Mouse (Mus musculus) lung, adult 2 months (tissue): ENCODE results near the gene Syt6. TPM values are rescaled to one million over a fixed set of nuclear protein-coding genes. Genes with fewer than 3 reads are reported as not detected.

Experiments used
- DNase-seq: peaks from one replicate; pipeline ENCODE4 v3.0.0; 2022
- H3K4me1 ChIP-seq: fragments of 200-500 bp; 2 replicates; pipeline ENCODE4 v1.6.1; 2011; ENCODE audit warnings: low read length; ENCODE audit not compliant: control insufficient read depth, insufficient read depth
- H3K4me3 ChIP-seq: fragments of 200-500 bp; replicated peaks from 2 replicates; pipeline ENCODE3; 2011; ENCODE audit warnings: low read depth, mild to moderate bottlenecking, control low read depth, low read length; ENCODE audit errors: extremely low read depth
- CTCF ChIP-seq: fragments of 200-500 bp; IDR thresholded peaks from 2 replicates; pipeline ENCODE4 v1.5.1; 2011; ENCODE audit warnings: mild to moderate bottlenecking, low read length, control low read depth; ENCODE audit not compliant: insufficient read depth
- POLR2A ChIP-seq: fragments of 200-500 bp; IDR thresholded peaks from 2 replicates; pipeline ENCODE4 v1.6.1; 2011; ENCODE audit warnings: low read depth, mild to moderate bottlenecking, control low read depth, low read length, borderline replicate concordance; ENCODE audit errors: extremely low read depth
- WGBS: fragments of 180-500 bp; shearing (Covaris S2); methylation state at CpG from one replicate; pipeline ENCODE4 v1.1.7; 2018; 5-methylcytosine and 5-hydroxymethylcytosine counted together
- polyA plus RNA-seq: library from polyadenylated mRNA; depleted of rRNA; stranded (reverse); fragments of >200 nt; gene quantifications from 2 replicates; pipeline ENCODE4 v1.2.3, GENCODE M21; 2012

Gene Syt6
- polyA plus RNA-seq, 1 experiment: 0.63 TPM

GRCm38 (mm10) chr3:103572526-103572925 lies 2.5 kb upstream of the Syt6 start:
- Histone ChIP-seq H3K4me1 (peaks cover 7% of the 10 kb centered on the region), H3K4me3 (no peak overlapping the region)
- no peak for TF ChIP-seq POLR2A
- TF ChIP-seq CTCF: no peak
- no peak for DNase-seq
- 72% methylated on average over 4 of the region's 4 CpGs for WGBS

DNA sequence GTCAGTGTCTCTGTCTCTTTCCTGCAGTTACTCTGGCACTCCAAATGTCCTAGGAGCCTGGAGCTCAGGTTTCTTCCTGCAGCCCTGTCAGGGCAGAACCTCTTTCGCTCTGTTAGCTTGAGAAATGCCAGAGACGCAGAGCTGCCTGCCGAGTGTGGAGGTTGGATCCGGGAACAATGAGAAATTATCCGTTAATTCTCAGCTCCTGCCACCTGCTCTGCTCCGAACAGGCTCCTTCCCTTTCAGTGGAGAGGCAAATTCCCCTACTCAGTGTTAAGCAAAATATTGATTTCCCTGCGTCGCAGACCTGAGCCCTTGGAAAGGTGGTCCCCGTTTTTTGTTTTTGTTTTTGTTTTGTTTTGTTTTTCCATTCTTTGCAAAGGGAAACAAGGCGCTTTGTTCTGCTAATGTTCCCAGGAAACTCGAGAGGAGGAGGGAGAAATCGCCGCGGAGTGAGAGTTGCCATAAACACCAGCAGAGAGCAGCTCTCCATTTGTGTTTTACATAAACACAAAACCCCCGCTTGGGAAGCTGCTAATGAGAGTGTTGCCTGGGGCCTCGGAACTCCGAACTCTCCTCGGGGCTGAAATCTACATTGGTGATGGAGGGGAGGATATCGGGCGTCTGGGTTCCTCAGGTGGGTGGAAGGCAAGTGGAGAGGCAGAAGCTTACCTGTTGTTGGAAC lies 1.8 kb upstream of the Syt6 start:
- Histone ChIP-seq H3K4me3 (no peak overlapping the region), H3K4me1 (peaks cover 7% of the 10 kb centered on the region)
- no peak for DNase-seq
- WGBS: 6% methylated on average over 20 of the region's 20 CpGs
- TF ChIP-seq POLR2A (no peak), CTCF (no peak)

DNA sequence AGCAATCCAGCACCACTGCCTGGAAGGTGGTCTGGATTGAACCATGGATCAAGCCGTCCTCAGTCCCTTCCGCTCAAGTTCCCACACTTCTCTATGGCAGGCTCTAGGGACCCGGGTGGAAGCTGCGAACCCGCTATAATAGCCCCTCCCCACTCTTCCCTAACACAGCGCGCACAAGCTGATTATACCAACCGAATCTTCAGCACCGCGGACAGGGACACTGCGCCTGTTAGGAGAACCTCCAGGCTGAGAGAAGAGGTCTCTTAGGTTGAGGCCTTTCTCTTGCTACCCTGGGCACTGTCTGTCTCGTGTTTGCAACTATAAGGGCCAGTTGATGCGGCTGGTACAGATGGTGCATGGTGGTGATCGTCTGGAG lies 1.3 kb upstream of the Syt6 start:
- 3% methylated on average over 14 of the region's 14 CpGs for WGBS
- peaks cover 7% of the 10 kb centered on the region for H3K4me1 ChIP-seq
- TF ChIP-seq CTCF (no peak), POLR2A (no peak)
- no peak overlapping the region for H3K4me3 ChIP-seq
- DNase-seq: peak; percentile 35

DNA sequence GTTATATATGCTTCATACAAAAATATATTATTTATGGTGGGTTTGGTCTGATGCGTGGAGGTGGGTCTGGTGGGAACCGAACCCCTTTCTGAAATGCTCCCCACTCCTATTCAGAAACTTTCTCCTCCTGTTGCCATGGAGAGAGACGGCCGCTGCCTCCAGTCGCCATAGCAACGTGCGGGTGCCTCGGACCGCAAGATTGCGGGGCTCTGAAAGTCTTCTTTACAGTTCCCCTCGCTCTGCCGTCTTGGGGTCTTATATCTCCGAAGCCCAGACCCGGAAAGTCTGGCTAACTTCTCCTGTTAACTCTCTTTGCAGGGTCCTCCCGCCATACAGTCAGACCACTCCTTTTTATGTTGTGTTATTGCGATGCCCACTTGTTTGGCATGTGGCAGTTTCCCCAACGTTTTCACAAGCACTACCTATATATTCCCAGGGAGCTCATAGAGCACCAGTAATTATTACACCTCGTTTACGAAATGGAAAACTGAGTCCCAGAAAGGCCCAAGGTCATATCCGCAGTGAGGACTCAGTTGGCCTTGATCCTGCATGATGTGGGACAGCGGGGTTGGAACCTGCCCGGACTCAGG lies 370 bp upstream of the Syt6 start:
- no peak for TF ChIP-seq CTCF
- no peak for TF ChIP-seq POLR2A
- Histone ChIP-seq H3K4me1 (peaks cover 7% of the 10 kb centered on the region), H3K4me3 (no peak overlapping the region)
- DNase-seq: no peak
- WGBS: 17% methylated on average over 22 of the region's 22 CpGs

- DNase-seq: no peak
- Histone ChIP-seq H3K4me1 (peaks cover 7% of the 10 kb centered on the region), H3K4me3 (peak overlapping the region; percentile 42)
- TF ChIP-seq POLR2A: no peak
- TF ChIP-seq CTCF: no peak
- WGBS: 2% methylated on average over 66 of the region's 69 CpGs
Measured at GRCm38 (mm10) chr3:103575893-103576641, 1.0 kb downstream of the Syt6 start.

GRCm38 (mm10) chr3:103587136-103587535 lies 12.1 kb downstream of the Syt6 start:
- no peak for DNase-seq
- WGBS: 93% methylated on average over 17 of the region's 17 CpGs
- Histone ChIP-seq H3K4me3 (no peak overlapping the region), H3K4me1 (no peaks in the 10 kb centered on the region)
- no peak for TF ChIP-seq POLR2A
- no peak for TF ChIP-seq CTCF

GRCm38 (mm10) chr3:103587672-103588071 lies 12.6 kb downstream of the Syt6 start:
- WGBS: 78% methylated on average over 5 of the region's 5 CpGs
- no peak overlapping the region for H3K4me3 ChIP-seq
- DNase-seq: no peak
- H3K4me1 ChIP-seq: no peaks in the 10 kb centered on the region
- TF ChIP-seq CTCF (no peak), POLR2A (no peak)

- 37% methylated on average over 5 of the region's 5 CpGs for WGBS
- DNase-seq: no peak
- Histone ChIP-seq H3K4me1 (peaks cover 5% of the 10 kb centered on the region), H3K4me3 (no peak overlapping the region)
- TF ChIP-seq POLR2A (no peak), CTCF (no peak)
Measured at GRCm38 (mm10) chr3:103589636-103590035, 14.6 kb downstream of the Syt6 start.

DNA sequence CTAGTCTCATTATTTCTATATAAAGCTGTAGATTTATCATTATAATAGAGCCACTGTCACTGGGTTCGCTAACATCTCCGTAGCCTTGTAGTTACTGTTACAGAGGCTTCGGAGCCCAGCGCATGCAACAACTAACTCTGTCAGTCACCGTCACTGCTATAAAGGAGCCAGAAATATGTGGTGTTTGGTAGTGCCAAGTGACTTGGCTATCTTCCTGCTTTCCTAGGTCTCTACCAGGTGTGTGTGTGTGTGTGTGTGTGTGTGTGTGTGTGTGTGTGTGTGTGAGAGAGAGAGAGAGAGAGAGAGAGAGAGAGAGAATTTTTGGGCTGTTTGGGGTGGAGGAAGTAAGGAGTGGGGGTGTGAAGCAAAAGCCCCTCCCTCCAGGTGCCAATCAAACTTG lies 17.6 kb downstream of the Syt6 start:
- Histone ChIP-seq H3K4me3 (no peak overlapping the region), H3K4me1 (peaks cover 5% of the 10 kb centered on the region)
- TF ChIP-seq POLR2A: no peak
- no peak for TF ChIP-seq CTCF
- DNase-seq: no peak
- WGBS: 90% methylated on average over 5 of the region's 5 CpGs
